Mouse (Mus musculus) lung, postnatal 0 days (tissue): ENCODE measurements at regions not wholly inside any gene's neighbourhood (a gene's known extent, or its start where the extent isn't known, plus 50 kb on each side); places are given as distances from the start of the nearest gene placed in this dataset.

Experiments used
- ATAC-seq: fragments of 200-750 bp; cut with Nextera tagmentation; 2 replicates; pipeline ENCODE4 v1.8.0; 2017; ENCODE audit warnings: moderate library complexity
- DNase-seq: peaks from one replicate; pipeline ENCODE4 v3.0.0-alpha.2; 2016; ENCODE audit warnings: low spot score
- H3K27ac ChIP-seq: fragments of 300-500 bp; sonication (generic); 2 replicates; pipeline ENCODE4 v1.5.1; 2014; ENCODE audit warnings: antibody characterized with exemption, mild to moderate bottlenecking, low read length, mixed read lengths
- H3K27me3 ChIP-seq: fragments of 300-500 bp; sonication (generic); replicated peaks from 2 replicates; pipeline ENCODE4 v1.6.1; 2014; ENCODE audit warnings: low read length, mixed read lengths; ENCODE audit not compliant: insufficient read depth
- H3K36me3 ChIP-seq: fragments of 300-500 bp; sonication (generic); 2 replicates; pipeline ENCODE4 v1.6.1; 2014; ENCODE audit warnings: low read length, mixed read lengths; ENCODE audit not compliant: insufficient read depth
- H3K4me1 ChIP-seq: fragments of 300-500 bp; sonication (generic); 2 replicates; pipeline ENCODE4 v1.6.1; 2014; ENCODE audit warnings: antibody characterized with exemption, low read depth, low read length, mixed read lengths; ENCODE audit not compliant: insufficient read depth
- H3K4me2 ChIP-seq: fragments of 300-500 bp; sonication (generic); replicated peaks from 2 replicates; pipeline ENCODE4 v1.6.1; 2014; ENCODE audit warnings: low read depth, mild to moderate bottlenecking, low read length, moderate library complexity, mixed read lengths
- H3K4me3 ChIP-seq: fragments of 300-500 bp; sonication (generic); 2 replicates; pipeline ENCODE4 v1.5.1; 2014; ENCODE audit warnings: low read depth, low read length
- H3K9ac ChIP-seq: fragments of 300-500 bp; sonication (generic); replicated peaks from 2 replicates; pipeline ENCODE4 v1.6.1; 2014; ENCODE audit warnings: low read depth, mild to moderate bottlenecking
- H3K9me3 ChIP-seq: fragments of 300-500 bp; sonication (generic); 2 replicates; pipeline ENCODE4 v1.6.1; 2016; ENCODE audit warnings: low read length, mixed read lengths
- CTCF ChIP-seq: IDR thresholded peaks from 2 replicates; pipeline ENCODE4 v1.5.1; 2016; ENCODE audit warnings: antibody characterized with exemption, mild to moderate bottlenecking
- EP300 ChIP-seq: IDR thresholded peaks from 2 replicates; pipeline ENCODE4 v1.6.1; 2016; ENCODE audit warnings: antibody characterized with exemption, mild to moderate bottlenecking, control low read depth
- WGBS: fragments of 180-500 bp; shearing (Covaris S2); extraction: QIAGEN DNeasy Blood & Tissue Kit; methylation state at CpG from one replicate; pipeline ENCODE4 v1.1.7; 2014; 5-methylcytosine and 5-hydroxymethylcytosine counted together

DNA sequence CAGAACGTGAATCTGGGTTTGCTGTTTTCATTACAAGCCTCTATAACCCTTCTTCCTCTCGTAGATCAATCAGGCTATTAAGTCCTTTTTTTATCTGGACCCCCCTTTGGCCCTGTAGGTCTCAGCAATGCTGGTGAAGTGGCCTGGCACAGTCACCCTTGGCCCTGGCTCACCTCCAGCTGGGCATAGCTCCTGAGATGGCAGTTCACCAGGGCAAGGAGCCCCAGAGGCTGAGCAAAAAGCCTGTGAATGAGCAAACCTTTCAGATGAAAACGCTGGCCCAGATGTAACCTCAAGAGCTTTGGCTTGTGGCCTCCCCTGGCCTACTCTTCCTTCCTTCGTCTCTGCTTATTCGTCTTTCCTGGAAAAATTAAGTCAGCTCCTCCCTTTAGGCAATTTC, 121.7 kb upstream of the Cdyl start:
- no peak for ATAC-seq
- no peak for TF ChIP-seq EP300
- TF ChIP-seq CTCF, result no peak

DNA sequence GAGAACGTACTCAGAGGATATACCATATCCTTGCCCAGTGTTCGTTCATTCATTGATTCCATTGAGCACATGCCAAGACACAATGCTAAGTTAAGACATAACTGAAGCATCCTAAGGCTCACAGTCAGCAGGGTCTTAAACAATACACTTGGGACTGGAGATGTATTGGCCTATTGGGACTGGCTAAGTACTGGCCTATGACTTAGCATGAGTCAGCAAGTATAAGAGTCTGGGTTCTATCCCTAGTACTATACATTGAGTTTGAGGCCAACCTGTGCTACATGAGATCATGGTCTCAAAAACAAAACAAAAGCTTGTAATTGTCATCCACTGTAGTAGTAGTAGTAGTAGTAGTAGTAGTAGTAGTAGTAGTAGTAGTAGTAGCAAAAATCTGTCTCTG, 119.2 kb upstream of the Cdyl start:
- Histone ChIP-seq H3K4me3 (no peak overlapping the region), H3K27me3 (no peaks in the 10 kb centered on the region), H3K9ac (no peak overlapping the region), H3K36me3 (no peaks in the 10 kb centered on the region), H3K9me3 (no peaks in the 10 kb centered on the region), H3K27ac (no peak overlapping the region), H3K4me1 (no peaks in the 10 kb centered on the region), H3K4me2 (no peak overlapping the region)
- 92% methylated on average over 2 of the region's 2 CpGs for WGBS
- TF ChIP-seq CTCF (no peak), EP300 (no peak)
- ATAC-seq (no peak), DNase-seq (no peak)

More for the DNA sequence above, 121.7 kb upstream of the Cdyl start:
- Histone ChIP-seq H3K9ac (no peak overlapping the region), H3K9me3 (no peaks in the 10 kb centered on the region), H3K4me1 (no peaks in the 10 kb centered on the region), H3K4me3 (no peak overlapping the region), H3K4me2 (no peak overlapping the region), H3K27me3 (no peaks in the 10 kb centered on the region), H3K36me3 (no peaks in the 10 kb centered on the region), H3K27ac (no peak overlapping the region)
- WGBS, result 66% methylated on average over 5 of the region's 5 CpGs
- no peak for DNase-seq

DNA sequence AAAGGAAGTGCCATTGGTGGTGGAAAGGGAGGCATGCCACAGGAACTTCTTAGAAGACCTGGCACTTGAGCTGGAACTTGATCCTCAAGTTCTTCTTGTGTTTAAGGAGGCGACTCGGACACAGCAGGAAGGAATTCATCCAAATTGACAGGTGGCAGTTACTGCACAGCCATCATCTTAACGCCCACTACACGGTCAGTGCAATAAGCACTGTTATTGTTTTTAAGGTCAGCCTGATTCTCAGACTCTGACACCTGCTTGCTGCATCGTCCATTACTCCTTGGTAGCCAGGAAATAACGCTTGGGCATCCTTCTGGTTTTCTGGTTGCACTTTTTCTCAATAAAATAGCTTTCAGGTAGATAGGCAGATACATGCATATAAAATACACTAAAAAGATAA, 118.6 kb upstream of the Cdyl start:
- no peak overlapping the region for H3K4me3 ChIP-seq
- 56% methylated on average over 6 of the region's 6 CpGs for WGBS
- H3K36me3 ChIP-seq, result no peaks in the 10 kb centered on the region
- no peak for ATAC-seq
- no peaks in the 10 kb centered on the region for H3K27me3 ChIP-seq
- H3K9ac ChIP-seq, result no peak overlapping the region
- TF ChIP-seq EP300 (no peak), CTCF (no peak)
- no peaks in the 10 kb centered on the region for H3K9me3 ChIP-seq
- no peak for DNase-seq
- H3K4me2 ChIP-seq, result no peak overlapping the region
- H3K27ac ChIP-seq, result no peak overlapping the region
- no peaks in the 10 kb centered on the region for H3K4me1 ChIP-seq

DNA sequence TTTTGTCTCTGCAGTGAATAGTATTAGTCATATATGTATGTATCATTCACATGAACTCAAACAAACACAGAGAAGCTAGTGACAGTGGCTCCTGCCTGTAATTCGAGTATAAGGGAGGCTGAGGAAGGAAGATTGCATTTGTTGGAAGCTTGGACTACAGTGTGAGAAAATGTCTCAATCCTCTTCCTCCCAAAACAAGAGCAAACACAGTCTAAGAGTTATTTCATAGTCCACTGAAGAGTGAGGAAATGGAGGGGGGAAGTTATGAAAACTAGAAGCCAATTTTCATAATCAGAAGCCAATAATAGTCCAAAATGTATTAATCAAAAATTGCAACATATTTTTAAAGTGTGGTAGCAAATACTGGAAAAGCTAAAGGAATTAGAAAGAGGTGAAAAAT, 95.6 kb upstream of the Cdyl start:
- TF ChIP-seq EP300, result no peak
- TF ChIP-seq CTCF, result no peak
- no peak overlapping the region for H3K27ac ChIP-seq
- H3K36me3 ChIP-seq, result no peaks in the 10 kb centered on the region
- H3K9me3 ChIP-seq, result no peaks in the 10 kb centered on the region
- DNase-seq (no peak), ATAC-seq (no peak)
- WGBS, result 39% methylated on average over 1 of the region's 1 CpGs
- H3K9ac ChIP-seq, result no peak overlapping the region
- H3K4me3 ChIP-seq, result no peak overlapping the region
- H3K27me3 ChIP-seq, result no peaks in the 10 kb centered on the region
- no peak overlapping the region for H3K4me2 ChIP-seq
- H3K4me1 ChIP-seq, result no peaks in the 10 kb centered on the region

DNA sequence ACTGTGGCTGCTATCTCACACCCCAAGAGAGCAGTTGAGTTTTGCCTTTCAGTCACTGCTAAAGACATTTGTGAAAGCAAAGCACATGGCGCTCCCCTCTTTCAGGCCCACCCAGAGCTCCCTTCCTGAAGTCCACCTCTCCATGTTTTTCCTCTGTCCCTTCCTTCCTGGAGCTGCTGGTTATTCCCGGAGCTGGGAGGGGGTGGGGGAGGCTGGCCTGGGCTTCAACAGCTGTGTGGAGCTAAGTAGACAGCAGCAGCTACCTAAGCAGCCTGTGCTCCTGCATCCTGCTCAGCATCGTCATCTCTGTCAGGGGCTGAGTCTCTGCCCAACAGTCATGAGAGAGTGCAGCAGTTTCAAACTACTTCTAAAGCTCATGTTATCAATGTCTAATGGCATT, 78.0 kb upstream of the Cdyl start:
- DNase-seq (no peak), ATAC-seq (no peak)
- WGBS, result 26% methylated on average over 3 of the region's 3 CpGs
- no peaks in the 10 kb centered on the region for H3K27me3 ChIP-seq
- no peaks in the 10 kb centered on the region for H3K4me1 ChIP-seq
- H3K9ac ChIP-seq, result no peak overlapping the region
- H3K9me3 ChIP-seq, result no peaks in the 10 kb centered on the region
- H3K27ac ChIP-seq, result no peak overlapping the region
- H3K4me2 ChIP-seq, result no peak overlapping the region
- no peak overlapping the region for H3K4me3 ChIP-seq
- H3K36me3 ChIP-seq, result no peaks in the 10 kb centered on the region
- TF ChIP-seq EP300 (no peak), CTCF (no peak)

DNA sequence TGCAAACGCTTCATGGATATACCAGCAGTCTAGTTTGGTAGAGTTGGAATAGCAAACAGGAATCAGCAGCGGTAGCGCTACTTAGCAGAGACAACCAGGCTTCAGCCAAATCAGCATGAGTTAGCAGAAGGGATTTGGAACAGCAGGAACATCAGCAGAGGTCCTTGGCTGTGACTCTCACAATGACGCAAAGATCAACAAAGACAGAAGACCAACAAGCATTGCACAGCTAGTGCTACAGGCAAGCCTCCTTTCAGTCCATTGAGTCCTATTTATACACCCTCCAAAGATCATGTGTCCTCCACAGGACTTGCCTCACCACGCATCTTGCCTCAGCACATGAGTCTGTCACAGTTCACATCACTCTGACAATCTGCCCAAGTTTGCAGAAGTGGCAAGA, 61.6 kb upstream of the Cdyl start:
- no peak for DNase-seq
- no peak overlapping the region for H3K27ac ChIP-seq
- no peak overlapping the region for H3K4me3 ChIP-seq
- no peaks in the 10 kb centered on the region for H3K27me3 ChIP-seq
- 87% methylated on average over 5 of the region's 5 CpGs for WGBS
- ATAC-seq, result no peak
- no peaks in the 10 kb centered on the region for H3K4me1 ChIP-seq
- no peaks in the 10 kb centered on the region for H3K36me3 ChIP-seq
- H3K9me3 ChIP-seq, result no peaks in the 10 kb centered on the region
- H3K4me2 ChIP-seq, result no peak overlapping the region
- TF ChIP-seq EP300 (no peak), CTCF (no peak)
- no peak overlapping the region for H3K9ac ChIP-seq

DNA sequence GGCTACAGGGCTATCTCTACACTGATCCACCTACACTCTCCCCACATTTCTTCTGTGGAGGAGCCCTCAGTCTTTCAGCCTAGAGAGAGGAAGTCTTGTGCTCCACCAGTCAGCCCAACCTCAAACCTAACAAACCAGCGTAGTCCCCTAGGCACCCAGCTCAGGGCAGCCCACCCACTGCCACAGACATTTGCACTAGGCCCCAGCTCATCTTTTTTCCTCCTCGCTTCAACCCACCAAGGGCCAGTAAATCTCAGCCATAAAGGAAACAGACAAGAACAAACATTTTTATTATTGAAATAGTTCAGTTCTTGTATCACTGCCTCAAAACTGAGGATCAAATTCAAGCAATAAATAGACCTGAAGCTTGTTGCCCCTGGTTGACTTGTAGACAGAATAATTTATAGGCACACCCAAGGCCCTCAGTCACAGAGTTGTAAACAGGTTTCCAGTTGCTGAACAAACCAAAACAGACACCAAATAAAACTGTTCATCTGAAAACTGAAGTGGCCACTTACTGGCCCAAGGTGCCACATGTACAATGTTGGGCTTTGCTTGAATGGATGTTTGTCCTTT, 58.0 kb upstream of the Cdyl start:
- Histone ChIP-seq H3K9me3 (no peaks in the 10 kb centered on the region), H3K4me2 (no peak overlapping the region), H3K27me3 (no peaks in the 10 kb centered on the region), H3K4me1 (no peaks in the 10 kb centered on the region), H3K9ac (no peak overlapping the region), H3K36me3 (no peaks in the 10 kb centered on the region), H3K27ac (no peak overlapping the region), H3K4me3 (no peak overlapping the region)
- WGBS, result 90% methylated on average over 2 of the region's 2 CpGs
- no peak for TF ChIP-seq CTCF
- no peak for TF ChIP-seq EP300
- DNase-seq (no peak), ATAC-seq (no peak)
